Mouse (Mus musculus) urinary bladder, postnatal 25 days (tissue): Measurements from ENCODE around the gene S100a7a.

ENCODE experiments used
- DNase-seq: peaks from one replicate; pipeline ENCODE4 v3.0.0; 2022; ENCODE audit warnings: low spot score

Gene S100a7a

DNA sequence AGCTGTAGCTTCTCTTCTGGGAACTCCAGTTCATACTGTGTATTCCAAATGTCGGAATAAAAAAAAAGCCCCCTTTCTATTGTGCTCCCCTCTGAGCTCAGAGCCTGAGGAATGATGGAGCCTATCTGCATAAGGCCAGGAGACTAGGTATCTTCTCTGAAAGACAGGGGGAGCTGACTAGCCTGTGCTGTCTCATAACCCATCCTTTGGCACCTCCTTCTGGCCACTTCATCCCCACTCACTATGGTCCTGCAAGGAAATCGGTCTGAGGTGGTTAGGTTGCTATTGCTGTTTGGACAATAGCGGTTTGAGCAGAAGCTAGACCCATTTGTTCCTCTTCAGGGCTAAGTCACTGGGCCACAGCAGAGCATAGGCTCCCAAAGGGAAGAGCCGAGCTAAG, 26.0 kb upstream of the S100a7a start:
- DNase-seq: no peak

DNA sequence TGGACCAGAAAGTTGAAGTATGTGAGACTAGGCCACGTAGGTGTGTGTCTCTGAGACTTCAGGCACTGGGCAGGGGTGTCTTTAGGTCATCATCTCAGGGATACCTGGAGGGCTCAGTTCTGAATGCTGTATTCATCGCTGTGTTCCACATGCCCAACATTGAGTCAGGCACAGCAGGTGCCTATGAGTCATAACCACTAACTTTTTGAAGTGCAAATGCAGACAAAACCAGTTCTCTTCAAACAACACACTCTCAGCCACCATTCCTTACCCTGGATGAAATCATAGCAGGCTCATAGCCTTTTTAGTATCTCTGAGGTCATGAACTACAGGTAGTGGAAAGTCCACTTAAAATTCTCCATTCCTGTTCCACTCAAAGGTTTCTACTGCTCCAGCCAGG, 24.5 kb upstream of the S100a7a start:
- no peak for DNase-seq

DNA sequence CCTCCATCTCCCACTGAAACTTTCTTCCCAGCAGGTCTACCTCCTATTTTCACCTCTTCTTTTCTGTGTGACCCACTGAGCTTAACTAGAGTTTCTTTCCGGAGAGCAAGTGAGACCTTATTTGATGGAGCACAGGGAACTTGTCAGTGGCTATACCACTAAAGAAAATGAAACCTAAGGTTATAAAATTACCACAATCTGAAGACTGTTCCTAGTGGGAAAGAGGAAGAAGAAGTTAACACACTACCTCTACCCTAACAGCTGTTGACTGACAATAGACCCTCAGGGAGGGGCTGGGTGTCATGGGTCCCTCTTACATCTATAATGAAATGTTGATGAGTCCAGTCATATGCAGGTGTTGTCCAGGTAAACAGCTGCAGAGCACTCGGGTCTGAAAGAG, 21.8 kb upstream of the S100a7a start:
- DNase-seq: no peak

DNA sequence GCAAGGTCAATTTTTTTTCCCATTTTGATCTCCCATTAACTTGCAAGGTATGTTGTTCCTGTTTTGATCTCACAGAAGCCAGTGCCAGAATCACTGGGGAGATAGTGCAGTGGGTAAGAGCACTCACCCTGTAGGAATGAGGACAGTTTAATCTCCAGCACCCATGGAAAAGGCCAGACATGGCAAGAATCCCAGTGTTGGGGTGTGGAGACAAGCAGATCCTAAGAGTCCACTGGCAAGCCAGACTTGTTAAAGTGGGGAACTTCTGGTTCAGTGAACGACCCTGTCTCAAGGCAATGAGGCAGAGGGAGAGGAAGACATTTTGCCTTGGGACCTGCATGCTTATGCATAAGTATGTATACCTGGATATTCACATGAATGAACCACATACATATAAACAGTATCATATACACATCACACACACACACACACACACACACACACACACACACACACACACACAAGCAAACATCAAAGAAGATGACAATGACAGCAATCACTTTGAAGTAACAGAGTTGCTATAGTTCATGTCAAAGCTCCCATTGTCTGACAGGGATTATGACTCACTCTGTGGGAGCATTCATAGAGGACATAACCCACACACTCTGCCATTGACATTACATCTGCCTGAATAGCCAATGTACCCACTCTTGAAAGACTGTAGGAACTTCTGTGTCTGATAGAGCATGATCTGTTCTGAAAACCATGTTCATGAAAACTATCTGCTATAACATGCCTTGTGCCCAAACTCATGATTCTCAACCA, 15.1 kb upstream of the S100a7a start:
- DNase-seq: no peak

DNA sequence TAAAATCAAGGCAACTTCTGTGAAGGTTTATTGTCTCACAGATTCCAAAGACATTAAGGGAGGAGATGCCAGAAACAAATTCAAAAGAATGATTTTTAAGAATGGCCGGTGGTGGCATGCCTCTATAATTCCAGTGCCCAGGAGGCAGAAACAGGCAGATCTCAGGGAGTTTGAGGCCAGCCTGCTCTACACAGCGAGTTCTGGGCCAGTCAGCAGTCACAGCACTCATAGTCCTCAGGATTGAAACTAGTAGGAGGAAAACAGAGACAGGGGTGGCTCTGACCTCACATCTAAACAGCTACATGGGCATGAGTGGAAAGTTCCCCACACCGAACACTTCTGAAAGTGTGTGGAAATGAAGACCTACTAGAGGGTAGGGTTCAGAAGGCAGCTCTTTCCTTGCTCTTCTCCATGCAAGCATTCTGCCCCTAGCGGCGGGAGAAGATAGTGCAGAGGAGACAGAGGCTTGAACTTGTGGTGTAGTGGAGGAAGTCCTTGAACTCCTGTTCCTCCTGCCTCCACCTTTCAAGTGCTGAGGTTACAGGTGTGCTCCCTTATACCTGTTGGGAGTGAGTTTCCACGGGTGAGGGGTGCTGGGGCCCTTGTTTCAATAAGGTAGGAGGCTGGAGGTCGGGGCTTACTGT, 14.2 kb upstream of the S100a7a start:
- DNase-seq: no peak

DNA sequence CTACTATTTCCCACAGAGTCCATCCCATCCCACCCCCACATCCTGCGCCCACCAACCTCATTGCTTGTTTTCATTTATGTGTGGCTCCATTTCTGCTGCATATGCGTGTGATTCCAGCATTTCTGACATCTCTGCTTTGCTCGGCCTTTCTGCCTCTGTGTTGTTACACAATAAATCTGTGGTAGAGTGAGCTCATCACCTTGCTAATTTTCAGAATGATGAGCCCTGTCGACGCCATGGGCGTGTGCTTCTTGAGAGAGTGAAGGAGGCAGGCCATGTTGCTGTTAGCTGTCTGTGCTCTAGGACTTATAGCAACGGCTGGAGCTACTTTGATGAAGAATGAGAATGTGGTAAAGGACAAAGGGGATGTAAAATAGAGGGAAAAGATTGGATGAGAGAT, 12.8 kb upstream of the S100a7a start:
- no peak for DNase-seq

DNA sequence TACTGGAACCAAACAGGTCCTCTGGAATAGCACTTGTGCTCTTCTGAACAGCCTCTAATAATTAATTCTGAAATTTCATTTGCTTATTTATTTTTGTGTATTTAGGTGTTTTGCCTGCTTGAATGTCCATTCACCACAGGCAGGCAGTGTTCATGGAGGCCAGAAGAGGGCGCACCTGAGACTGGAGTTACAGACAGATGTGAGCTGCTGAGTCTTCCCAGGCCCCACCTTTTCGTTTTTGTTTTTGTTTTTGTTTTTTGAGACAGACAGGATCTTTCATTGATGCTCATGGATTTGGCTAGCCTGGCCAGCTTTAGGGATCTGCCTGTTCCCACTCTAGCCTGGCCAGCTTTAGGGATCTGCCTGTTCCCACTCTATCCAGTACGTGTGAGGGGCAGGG, 9.6 kb upstream of the S100a7a start:
- peak; percentile 41 for DNase-seq

DNA sequence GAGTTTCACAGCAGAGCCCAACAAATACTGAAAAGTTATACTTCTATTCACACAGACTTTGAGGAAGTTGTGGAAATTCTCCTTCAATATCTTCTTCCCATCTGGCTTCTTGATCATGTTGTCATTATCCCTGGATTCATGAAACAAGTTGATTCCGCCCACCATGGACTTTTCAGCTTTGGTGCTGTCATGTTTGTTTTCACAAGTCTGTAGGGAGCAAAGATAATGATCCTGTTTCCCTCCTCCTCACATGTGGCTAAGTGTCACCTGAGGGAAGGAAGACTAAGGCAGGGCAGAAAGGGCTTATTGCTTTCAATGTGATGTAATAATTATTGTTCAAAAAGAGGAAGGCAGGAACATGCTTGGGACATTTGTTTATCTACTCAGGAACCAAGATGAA, 6.5 kb upstream of the S100a7a start:
- DNase-seq: no peak

DNA sequence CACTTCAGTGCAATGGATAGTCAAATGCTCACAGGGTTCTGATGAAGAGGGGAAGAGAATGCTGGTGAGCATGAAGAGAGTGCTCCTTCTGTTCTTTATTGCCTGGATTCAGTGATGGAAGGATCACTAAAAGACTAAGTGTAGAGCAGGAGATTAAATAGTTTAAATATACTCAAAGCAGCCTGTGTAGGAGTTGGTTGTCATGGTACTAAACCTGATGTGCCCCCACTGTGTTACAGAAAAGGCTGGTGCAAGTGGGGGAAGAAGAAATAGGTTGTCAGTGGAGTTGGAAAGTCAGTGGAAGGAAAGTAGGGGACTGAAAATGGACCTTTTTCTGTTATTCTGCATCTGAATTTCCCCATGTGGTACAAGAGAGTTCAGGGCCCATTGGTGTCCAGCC, 4.8 kb upstream of the S100a7a start:
- DNase-seq: no peak

DNA sequence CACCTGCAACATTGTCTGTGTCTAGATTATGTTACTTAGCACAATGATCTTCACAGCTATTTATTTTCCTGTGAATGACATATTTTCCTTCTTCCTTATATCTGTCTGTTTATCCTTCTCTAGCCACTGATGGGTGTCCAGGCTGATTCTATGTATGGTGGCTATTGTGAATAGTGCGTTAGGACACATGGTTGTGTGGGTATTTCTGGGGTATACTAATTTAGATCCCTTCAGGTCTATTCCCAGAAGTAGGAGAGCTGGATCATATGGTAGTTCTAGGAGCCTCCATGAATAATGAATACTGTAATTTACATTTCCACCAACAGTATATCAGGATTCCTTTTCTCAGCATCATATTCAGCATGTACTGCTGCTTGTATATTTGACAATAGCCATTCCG, 4.0 kb upstream of the S100a7a start:
- no peak for DNase-seq

DNA sequence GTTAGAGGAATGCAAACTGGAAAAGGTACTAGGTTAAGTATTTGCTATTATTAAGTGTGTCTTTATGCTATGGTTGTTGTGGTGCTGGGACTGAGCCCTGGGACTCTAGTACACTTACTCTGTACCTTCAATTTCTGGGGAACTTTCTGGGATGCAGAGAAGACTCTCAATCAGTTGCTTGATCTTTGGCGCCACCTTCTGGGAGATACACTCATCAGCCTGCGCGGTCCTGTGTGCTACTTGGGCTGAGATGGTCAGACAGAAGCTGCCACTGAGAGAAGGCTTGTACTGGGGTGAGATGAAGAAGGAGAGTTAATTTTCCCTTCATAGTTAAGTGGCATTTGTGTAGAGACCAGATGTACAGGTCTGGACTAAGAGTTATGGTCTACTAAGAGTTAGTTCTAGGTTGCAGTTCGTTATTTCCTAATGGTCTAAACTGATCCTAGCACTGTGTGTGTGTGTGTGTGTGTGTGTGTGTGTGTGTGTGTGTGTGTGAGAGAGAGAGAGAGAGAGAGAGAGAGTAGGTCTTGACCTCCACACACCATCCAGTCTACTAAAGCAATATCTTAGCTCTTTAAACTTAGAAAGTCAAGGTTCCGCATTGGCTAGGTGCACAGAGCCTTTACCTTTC, 824 bp upstream of the S100a7a start:
- peak; percentile 71 for DNase-seq

DNA sequence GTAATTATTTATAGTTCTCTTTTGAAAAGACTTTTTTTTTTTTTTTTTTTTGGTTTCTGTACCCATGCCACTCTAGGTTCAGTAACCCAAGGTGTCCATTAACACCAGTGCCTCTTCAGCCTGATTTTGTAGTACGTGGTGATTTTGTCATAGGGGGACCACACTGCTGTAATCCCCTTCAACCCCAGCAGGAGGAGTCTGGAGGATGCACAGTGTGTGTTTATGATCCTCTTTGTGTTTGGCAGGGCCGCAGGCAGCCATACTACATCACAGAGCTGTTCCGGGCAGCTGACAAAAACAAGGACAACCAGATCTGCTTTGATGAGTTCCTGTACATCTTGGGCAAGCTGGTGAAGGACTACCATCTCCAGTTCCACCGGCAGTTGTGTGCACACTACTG, 3.6 kb downstream of the S100a7a start:
- DNase-seq: no peak

DNA sequence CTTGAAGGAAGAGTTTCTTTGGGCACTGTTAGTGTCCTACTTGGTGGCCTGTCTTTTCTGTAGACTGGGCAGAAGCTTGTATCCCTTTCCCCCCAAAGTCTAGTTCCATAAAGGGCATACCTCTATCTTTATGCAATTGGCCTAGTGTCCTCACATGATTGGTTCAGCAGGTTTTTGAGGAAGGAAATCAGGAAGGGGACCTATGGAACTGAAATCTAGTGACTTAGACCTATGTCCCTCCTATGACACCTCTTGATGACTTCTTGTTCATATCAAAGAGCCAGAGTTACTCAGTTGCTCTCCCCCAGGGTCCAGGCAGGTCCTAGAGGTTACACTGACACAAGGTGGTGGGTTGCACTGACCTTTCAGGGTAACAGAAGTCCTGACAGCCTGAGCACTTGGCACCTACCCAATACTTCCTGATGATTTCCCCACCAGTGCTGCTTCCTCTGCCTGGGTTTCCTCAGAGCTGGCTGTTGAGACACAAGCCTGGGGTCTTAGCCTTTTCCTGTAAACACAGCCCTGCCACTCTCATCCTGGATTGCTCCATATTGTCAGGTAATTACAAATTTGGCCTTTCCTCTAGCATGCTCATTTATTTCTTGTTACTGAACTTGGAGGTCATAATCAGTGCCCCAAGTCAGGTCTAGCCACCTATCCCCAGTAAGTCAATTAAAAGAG, 5.7 kb downstream of the S100a7a start:
- DNase-seq: no peak

DNA sequence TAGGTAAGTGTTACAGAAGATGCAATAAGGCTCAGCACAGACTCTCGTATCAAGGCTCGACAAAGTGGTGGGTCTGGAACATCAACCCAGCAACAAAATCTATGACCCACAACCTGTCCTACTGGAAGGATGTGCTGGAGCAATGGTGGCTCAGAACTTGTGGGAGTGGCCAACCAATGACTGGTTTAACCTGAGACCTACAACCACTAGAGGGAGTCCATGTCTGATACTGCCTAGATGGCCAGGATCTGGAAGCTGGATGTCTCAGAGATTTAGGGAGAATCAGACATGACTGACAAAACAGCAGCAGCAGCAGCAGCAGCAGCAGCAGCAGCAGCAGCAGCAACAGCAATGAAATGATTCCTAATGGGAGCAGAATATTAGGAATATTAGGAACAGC, 10.4 kb downstream of the S100a7a start:
- no peak for DNase-seq

DNA sequence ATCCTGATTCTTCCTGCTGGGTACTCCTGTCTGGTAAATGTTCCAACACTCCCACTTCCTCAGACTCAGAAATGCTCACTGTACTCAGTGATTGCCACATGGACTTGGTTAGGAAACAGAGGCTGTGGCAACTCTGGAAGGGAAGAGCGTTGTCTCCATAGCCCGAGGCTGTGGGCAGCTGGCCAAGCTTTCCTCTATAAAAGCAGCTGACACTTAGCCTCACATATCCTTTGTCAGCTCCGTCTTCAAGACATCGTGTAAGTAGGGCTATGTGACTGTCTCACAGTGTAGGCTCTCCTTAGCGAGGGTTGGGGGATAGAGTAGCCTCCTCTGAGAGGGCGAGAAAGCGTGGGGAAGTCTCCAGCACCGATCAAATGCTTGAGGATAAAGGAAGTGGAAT, 15.0 kb downstream of the S100a7a start, which contains the start of gene S100a8:
Gene S100a8, plus strand, starts transcription at position 133 of the 400 bp plus-strand sequence.
- no peak for DNase-seq

DNA sequence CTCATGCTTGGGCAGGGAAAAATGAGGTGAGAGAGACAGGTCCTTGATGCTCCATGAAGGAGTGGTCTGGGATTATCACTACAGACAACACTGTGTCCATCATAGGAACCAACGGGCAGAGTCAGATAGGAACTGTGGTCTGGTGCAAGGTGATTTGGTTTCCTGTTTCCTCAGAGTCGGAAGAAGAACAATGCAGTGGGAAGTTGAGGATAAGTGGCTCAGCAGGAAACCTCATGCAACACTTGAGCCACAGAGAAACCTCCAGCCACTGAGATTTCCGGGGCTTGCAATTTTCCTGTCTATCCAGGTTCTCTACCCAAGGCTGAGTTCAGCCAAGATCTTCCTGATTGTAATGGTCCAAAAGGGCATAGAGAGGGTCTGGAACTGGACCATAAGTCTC, 24.8 kb downstream of the S100a7a start:
- DNase-seq: no peak

DNA sequence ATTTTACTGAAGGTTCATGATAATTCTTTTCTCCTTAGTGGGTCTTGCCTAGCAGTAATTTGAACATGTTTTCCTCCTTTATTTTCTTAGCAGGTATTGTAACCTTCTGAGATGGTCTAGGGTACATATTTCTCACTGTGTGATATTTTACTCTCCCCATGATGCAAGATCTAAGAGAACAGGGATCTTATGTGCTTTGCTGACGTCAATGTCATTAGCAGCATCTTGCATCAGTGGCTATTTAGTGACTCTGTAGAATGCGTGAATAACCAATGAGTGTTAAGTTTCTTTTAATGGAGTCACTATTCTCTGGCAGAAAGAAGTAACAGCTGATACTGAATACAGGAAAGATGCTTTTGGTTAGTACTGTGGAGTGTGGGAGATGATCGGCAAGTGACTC, 30.1 kb downstream of the S100a7a start:
- no peak for DNase-seq

DNA sequence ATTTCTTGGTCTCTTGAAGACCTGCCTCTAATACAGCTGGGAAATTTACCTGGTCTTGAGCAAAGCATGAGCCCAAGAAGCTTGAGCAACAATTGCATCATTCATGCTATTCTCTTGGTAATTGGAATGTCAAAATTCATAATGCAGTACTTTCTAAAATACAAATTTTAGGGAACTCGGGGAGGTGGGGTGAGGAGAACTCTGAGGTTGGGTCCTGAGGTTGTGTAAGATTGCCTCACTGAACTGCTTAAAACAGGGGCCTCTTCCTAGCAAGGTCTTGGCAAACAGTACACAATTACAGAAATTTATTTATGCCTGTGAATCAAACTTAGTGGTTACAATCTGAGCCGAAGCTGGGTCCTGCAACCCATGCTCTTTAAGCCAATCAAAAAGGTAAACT, 33.0 kb downstream of the S100a7a start:
- DNase-seq: no peak

DNA sequence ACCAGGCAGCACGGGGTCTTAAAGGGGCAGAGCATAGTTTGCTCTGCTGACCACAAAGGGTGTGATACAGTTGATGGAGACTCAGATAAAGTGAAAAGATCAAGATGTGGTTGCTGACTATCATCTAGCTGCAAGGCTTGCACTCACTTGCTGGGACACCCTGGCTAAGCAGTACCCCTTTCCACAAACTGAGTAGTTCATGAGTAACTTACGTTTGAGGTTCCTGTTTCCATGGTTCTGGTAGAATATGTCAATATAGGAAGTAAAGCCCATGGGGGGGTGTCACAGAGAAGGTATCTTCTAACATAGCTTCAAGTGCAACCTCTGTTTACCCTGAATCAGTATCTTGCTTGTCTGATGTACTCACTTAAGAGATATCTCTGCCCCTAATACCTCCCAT, 39.7 kb downstream of the S100a7a start:
- no peak for DNase-seq

DNA sequence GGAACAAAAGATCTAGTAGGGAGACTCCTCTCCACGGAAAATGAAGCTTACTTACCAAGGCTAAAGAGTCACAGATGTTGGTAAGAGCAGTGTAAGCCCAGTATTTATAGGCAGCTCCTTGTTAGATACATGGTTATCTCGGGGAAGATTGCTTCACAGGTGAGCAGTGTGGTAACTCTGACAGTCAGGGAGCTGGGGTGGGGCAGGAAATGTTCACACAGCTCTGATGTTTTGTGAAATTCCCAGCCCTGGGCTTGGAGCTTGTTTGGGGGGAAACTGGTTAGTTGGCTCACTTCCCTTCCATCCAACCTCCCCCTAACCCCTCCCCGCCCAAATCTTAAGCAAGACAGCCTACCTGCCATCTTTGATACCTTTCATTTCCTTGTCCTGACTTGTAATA, 41.8 kb downstream of the S100a7a start, which contains the start of gene S100a9:
Gene S100a9, minus strand, starts transcription at position 109 of the 400 bp plus-strand sequence.
- no peak for DNase-seq

DNA sequence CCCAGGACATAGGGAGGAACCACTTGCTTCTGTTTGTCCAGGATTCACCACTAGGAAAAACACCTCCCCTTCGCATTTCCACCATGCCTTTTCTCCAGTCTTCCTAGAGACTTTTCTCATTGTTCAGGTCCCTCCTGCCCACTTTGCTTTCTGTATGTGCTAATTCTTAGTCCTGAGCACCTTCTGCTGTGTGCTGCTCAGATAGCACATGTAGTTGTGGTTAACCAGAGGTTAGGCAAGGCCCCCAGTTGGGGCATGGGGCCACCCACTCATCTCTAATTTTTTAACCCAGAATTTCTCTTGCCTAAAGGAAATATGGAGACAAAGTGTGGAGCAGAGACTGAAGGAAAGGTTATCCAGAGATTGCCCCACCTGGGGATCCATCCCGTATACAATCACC, 48.4 kb downstream of the S100a7a start:
- DNase-seq: no peak
